Mouse (Mus musculus) embryonic facial prominence, embryonic 11.5 days (tissue): ENCODE data around the gene Neurog1. TPM values are rescaled to one million over a fixed set of nuclear protein-coding genes. Genes with fewer than 3 reads are reported as not detected.

ENCODE experiments used
- ATAC-seq: fragments of 200-750 bp; cut with Nextera tagmentation; replicated peaks from 2 replicates; pipeline ENCODE4 v1.8.0; 2017; ENCODE audit warnings: low read depth; ENCODE audit not compliant: insufficient number of reproducible peaks, low FRiP score, low TSS enrichment
- DNase-seq: peaks from one replicate; pipeline ENCODE4 v3.0.0-alpha.2; 2015; ENCODE audit warnings: low spot score
- H3K27ac ChIP-seq: fragments of 300-500 bp; sonication (generic); replicated peaks from 2 replicates; pipeline ENCODE4 v1.5.1; 2014; ENCODE audit warnings: mild to moderate bottlenecking, low read depth, low read length, control low read depth
- H3K27me3 ChIP-seq: fragments of 300-500 bp; sonication (generic); 2 replicates; pipeline ENCODE4 v1.6.1; 2014; ENCODE audit warnings: mild to moderate bottlenecking, low read length, moderate library complexity, mixed read lengths; ENCODE audit not compliant: control insufficient read depth, insufficient read depth
- H3K36me3 ChIP-seq: fragments of 300-500 bp; sonication (generic); replicated peaks from 2 replicates; pipeline ENCODE4 v1.6.1; 2014; ENCODE audit warnings: low read depth, mild to moderate bottlenecking, low read length, moderate library complexity, mixed read lengths; ENCODE audit not compliant: control insufficient read depth, insufficient read depth
- H3K4me1 ChIP-seq: fragments of 300-500 bp; sonication (generic); 2 replicates; pipeline ENCODE4 v1.6.1; 2014; ENCODE audit warnings: low read length, mixed read lengths; ENCODE audit not compliant: control insufficient read depth, insufficient read depth
- H3K4me2 ChIP-seq: fragments of 300-500 bp; sonication (generic); 2 replicates; pipeline ENCODE4 v1.6.1; 2014; ENCODE audit warnings: low read depth, mild to moderate bottlenecking, control low read depth, low read length, moderate library complexity
- H3K4me3 ChIP-seq: fragments of 300-500 bp; sonication (generic); 2 replicates; pipeline ENCODE4 v1.5.1; 2014; ENCODE audit warnings: low read depth, low read length, control low read depth
- H3K9ac ChIP-seq: fragments of 300-500 bp; sonication (generic); replicated peaks from 2 replicates; pipeline ENCODE4 v1.6.1; 2014; ENCODE audit warnings: mild to moderate bottlenecking, control low read depth, low read length
- H3K9me3 ChIP-seq: fragments of 300-500 bp; sonication (generic); replicated peaks from 2 replicates; pipeline ENCODE4 v1.6.1; 2016; ENCODE audit warnings: mild to moderate bottlenecking, low read length, inconsistent platforms, mixed read lengths; ENCODE audit not compliant: control insufficient read depth
- WGBS: fragments of 180-500 bp; shearing (Covaris S2); extraction: QIAGEN DNeasy Blood & Tissue Kit; methylation state at CpG from one replicate; pipeline ENCODE4 v1.1.7; 2014; 5-methylcytosine and 5-hydroxymethylcytosine counted together
- polyA plus RNA-seq: library from polyadenylated mRNA; unstranded; fragments of >200 nt; fragmentation: Nextera tagmentation; extraction: Ambion mirVana; gene quantifications from 2 replicates; pipeline ENCODE4 v1.2.1, GENCODE M21; 2014

Gene Neurog1
- polyA plus RNA-seq, 1 experiment from 2014 or later, result 8.6 TPM

GRCm38 (mm10) chr13:56289261-56289660 lies 37.3 kb upstream of the Neurog1 start:
- DNase-seq, result peak; percentile 27
- peak overlapping the region; percentile 59 for H3K27ac ChIP-seq
- peaks cover 10% of the 10 kb centered on the region for H3K27me3 ChIP-seq
- no peaks in the 10 kb centered on the region for H3K4me1 ChIP-seq
- no peak; the same call in 1 of the 2 replicates for ATAC-seq
- no peak overlapping the region for H3K9ac ChIP-seq
- H3K4me3 ChIP-seq, result no peak overlapping the region
- 50% methylated on average over 11 of the region's 11 CpGs for WGBS
- no peaks in the 10 kb centered on the region for H3K9me3 ChIP-seq
- H3K4me2 ChIP-seq, result no peak overlapping the region
- H3K36me3 ChIP-seq, result no peaks in the 10 kb centered on the region

- Histone ChIP-seq H3K27me3 (peaks cover 3% of the 10 kb centered on the region; the same call in 1 of the 2 replicates), H3K36me3 (no peaks in the 10 kb centered on the region), H3K4me2 (no peak overlapping the region), H3K4me3 (no peak overlapping the region), H3K9ac (no peak overlapping the region), H3K9me3 (no peaks in the 10 kb centered on the region), H3K4me1 (no peaks in the 10 kb centered on the region), H3K27ac (no peak overlapping the region; the same call in 1 of the 2 replicates)
- ATAC-seq (no peak), DNase-seq (no peak)
- WGBS, result 38% methylated on average over 4 of the region's 4 CpGs
Observed at GRCm38 (mm10) chr13:56288601-56289000, 36.6 kb upstream of the Neurog1 start.

- no peak overlapping the region for H3K9ac ChIP-seq
- H3K4me2 ChIP-seq, result no peak overlapping the region
- no peaks in the 10 kb centered on the region for H3K27me3 ChIP-seq
- DNase-seq, result no peak
- H3K36me3 ChIP-seq, result no peaks in the 10 kb centered on the region
- 69% methylated on average over 9 of the region's 9 CpGs for WGBS
- H3K27ac ChIP-seq, result no peak overlapping the region
- no peak for ATAC-seq
- H3K4me3 ChIP-seq, result no peak overlapping the region
- no peaks in the 10 kb centered on the region for H3K9me3 ChIP-seq
- H3K4me1 ChIP-seq, result no peaks in the 10 kb centered on the region
Observed at GRCm38 (mm10) chr13:56287091-56287490, 35.1 kb upstream of the Neurog1 start.

GRCm38 (mm10) chr13:56283321-56283720 lies 31.4 kb upstream of the Neurog1 start:
- Histone ChIP-seq H3K4me3 (no peak overlapping the region), H3K27me3 (no peaks in the 10 kb centered on the region), H3K9ac (no peak overlapping the region), H3K4me2 (no peak overlapping the region), H3K4me1 (no peaks in the 10 kb centered on the region), H3K9me3 (no peaks in the 10 kb centered on the region), H3K27ac (no peak overlapping the region), H3K36me3 (no peaks in the 10 kb centered on the region)
- DNase-seq (no peak), ATAC-seq (no peak)
- WGBS, result 92% methylated on average over 13 of the region's 13 CpGs

GRCm38 (mm10) chr13:56280356-56280755 lies 28.4 kb upstream of the Neurog1 start:
- 78% methylated on average over 6 of the region's 6 CpGs for WGBS
- Histone ChIP-seq H3K9ac (no peak overlapping the region), H3K27me3 (no peaks in the 10 kb centered on the region), H3K4me2 (no peak overlapping the region), H3K4me3 (no peak overlapping the region), H3K4me1 (no peaks in the 10 kb centered on the region), H3K36me3 (no peaks in the 10 kb centered on the region), H3K9me3 (no peaks in the 10 kb centered on the region), H3K27ac (no peak overlapping the region)
- DNase-seq (no peak), ATAC-seq (no peak)

- no peak overlapping the region for H3K9ac ChIP-seq
- no peaks in the 10 kb centered on the region for H3K9me3 ChIP-seq
- peak; percentile 80 for ATAC-seq
- DNase-seq, result peak; percentile 94
- 21% methylated on average over 8 of the region's 8 CpGs for WGBS
- no peaks in the 10 kb centered on the region for H3K4me1 ChIP-seq
- no peak overlapping the region for H3K4me3 ChIP-seq
- no peaks in the 10 kb centered on the region for H3K27me3 ChIP-seq
- no peaks in the 10 kb centered on the region for H3K36me3 ChIP-seq
- no peak overlapping the region for H3K4me2 ChIP-seq
- no peak overlapping the region for H3K27ac ChIP-seq
Observed at GRCm38 (mm10) chr13:56279439-56279838, 27.5 kb upstream of the Neurog1 start.

GRCm38 (mm10) chr13:56275171-56275570 lies 23.2 kb upstream of the Neurog1 start:
- Histone ChIP-seq H3K9me3 (no peaks in the 10 kb centered on the region; the same call in 1 of the 2 replicates), H3K27ac (no peak overlapping the region), H3K27me3 (no peaks in the 10 kb centered on the region), H3K4me1 (no peaks in the 10 kb centered on the region), H3K4me2 (no peak overlapping the region), H3K9ac (no peak overlapping the region), H3K36me3 (no peaks in the 10 kb centered on the region), H3K4me3 (no peak overlapping the region)
- ATAC-seq (no peak), DNase-seq (no peak)
- 53% methylated on average over 2 of the region's 2 CpGs for WGBS

GRCm38 (mm10) chr13:56270124-56270523 lies 18.2 kb upstream of the Neurog1 start:
- Histone ChIP-seq H3K4me2 (no peak overlapping the region), H3K27me3 (no peaks in the 10 kb centered on the region), H3K9ac (no peak overlapping the region), H3K36me3 (no peaks in the 10 kb centered on the region), H3K9me3 (no peaks in the 10 kb centered on the region; the same call in 1 of the 2 replicates), H3K4me1 (no peaks in the 10 kb centered on the region), H3K4me3 (no peak overlapping the region), H3K27ac (no peak overlapping the region)
- WGBS, result 59% methylated on average over 13 of the region's 13 CpGs
- ATAC-seq (no peak), DNase-seq (no peak)
